Mouse (Mus musculus) skeletal muscle tissue, postnatal 0 days (tissue): ENCODE data around the gene Cyp2a12. TPM values are rescaled to one million over a fixed set of nuclear protein-coding genes. Genes with fewer than 3 reads are reported as not detected.

ENCODE experiments used
- polyA plus RNA-seq: library from polyadenylated mRNA; unstranded; fragments of >200 nt; fragmentation: Nextera tagmentation; extraction: Ambion mirVana; gene quantifications from 2 replicates; pipeline ENCODE4 v1.2.1, GENCODE M21; 2015

Gene Cyp2a12
- polyA plus RNA-seq: not detected in 2 replicates

DNA sequence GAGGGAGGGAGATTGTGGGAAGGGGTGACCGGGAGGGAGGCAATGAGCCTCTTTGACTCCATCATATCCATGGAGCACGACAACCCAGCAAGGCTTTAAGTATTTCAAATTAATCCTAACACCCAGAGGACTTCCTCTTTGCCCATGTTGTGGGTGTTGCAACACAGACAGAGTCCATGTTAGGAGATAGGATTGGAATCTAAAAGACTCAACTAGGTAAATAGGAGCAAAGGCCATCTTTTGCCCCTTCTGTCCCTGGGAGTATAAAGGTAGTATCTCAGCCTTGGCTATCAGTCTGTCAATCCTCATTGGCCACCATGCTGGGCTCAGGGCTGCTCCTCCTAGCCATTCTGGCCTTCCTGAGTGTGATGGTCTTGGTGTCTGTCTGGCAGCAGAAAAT, at the start of gene Cyp2a12:
Gene Cyp2a12 (plus strand): TSS at position 293 of the 400 bp plus-strand sequence.

Other genes with a start within 250 kb of the Cyp2a12 start
- not detected in 2 replicates for gene Cyp2g1, start 220.2 kb upstream of the Cyp2a12 start, polyA plus RNA-seq
- not detected in 2 replicates for gene Cyp2a5, start 193.8 kb upstream of the Cyp2a12 start, polyA plus RNA-seq
- not detected in 2 replicates for gene Cyp2a22, start 89.7 kb upstream of the Cyp2a12 start, polyA plus RNA-seq
- gene Cyp2f2, start 90.8 kb downstream of the Cyp2a12 start, polyA plus RNA-seq: 0.08 and 1.1 TPM in 2 replicates
- gene Cyp2t4, start 124.6 kb downstream of the Cyp2a12 start, polyA plus RNA-seq: 0.07 TPM in 1 of 2 replicates, not detected in the other
- gene Egln2, start 137.7 kb downstream of the Cyp2a12 start, polyA plus RNA-seq: 58.2 and 63.0 TPM in 2 replicates
- 34.9 and 42.4 TPM in 2 replicates for gene Rab4b, start 149.8 kb downstream of the Cyp2a12 start, polyA plus RNA-seq
- not detected in 2 replicates for gene Gm21983, start 152.0 kb downstream of the Cyp2a12 start, polyA plus RNA-seq
- gene Mia, start 152.1 kb downstream of the Cyp2a12 start, polyA plus RNA-seq: 0.77 and 3.3 TPM in 2 replicates
- 1.6 and 1.7 TPM in 2 replicates for gene BC024978, start 166.7 kb downstream of the Cyp2a12 start, polyA plus RNA-seq
- 54.4 and 60.6 TPM in 2 replicates for gene Snrpa, start 167.2 kb downstream of the Cyp2a12 start, polyA plus RNA-seq
- 2.1 and 2.9 TPM in 2 replicates for gene Itpkc, start 199.6 kb downstream of the Cyp2a12 start, polyA plus RNA-seq
- 6.1 and 8.7 TPM in 2 replicates for gene Coq8b, start 203.9 kb downstream of the Cyp2a12 start, polyA plus RNA-seq
- 16.8 and 20.3 TPM in 2 replicates for gene Numbl, start 229.4 kb downstream of the Cyp2a12 start, polyA plus RNA-seq